Mouse (Mus musculus): ENCODE results near the gene Gm49601.

The Gm49601 gene

GRCm38 (mm10) chr16:18582426-18583148 is 43.6 kb downstream of the Gm49601 start:
- DNase-seq (ENCODE audit: low spot score) = no peak

DNA sequence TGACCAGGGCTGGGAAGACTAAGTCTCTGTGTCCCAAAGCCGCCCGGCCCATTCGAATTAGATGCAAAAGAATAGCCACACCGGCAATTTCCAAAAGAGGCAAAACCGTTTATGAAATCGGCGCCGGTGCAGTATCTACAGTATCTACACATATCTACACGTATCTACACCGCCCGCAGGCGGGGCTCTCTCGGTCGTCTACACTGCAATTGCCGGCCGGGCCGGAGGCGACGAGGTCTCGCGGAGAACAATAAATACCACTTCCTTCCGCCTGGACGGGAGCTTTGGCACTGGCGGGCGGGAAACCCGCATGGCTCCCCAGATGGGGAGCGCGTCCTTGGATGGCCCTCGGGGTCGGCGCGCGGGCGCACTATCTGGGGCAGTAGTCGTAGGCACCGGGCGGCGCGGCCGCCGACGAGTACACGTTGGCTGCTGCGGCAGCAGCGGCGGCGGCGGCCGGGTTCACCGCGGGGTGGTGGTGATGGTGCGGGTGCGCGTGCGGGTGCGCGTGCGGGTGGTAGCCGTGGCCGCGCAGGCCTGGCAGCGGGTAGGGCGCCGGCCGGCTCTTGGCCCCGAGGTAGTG is 44.5 kb downstream of the Gm49601 start:
- no peak for DNase-seq (ENCODE audit: low spot score)

- DNase-seq (ENCODE audit: low spot score) = no peak
Measured at GRCm38 (mm10) chr16:18581050-18581622, 45.1 kb downstream of the Gm49601 start.

DNA sequence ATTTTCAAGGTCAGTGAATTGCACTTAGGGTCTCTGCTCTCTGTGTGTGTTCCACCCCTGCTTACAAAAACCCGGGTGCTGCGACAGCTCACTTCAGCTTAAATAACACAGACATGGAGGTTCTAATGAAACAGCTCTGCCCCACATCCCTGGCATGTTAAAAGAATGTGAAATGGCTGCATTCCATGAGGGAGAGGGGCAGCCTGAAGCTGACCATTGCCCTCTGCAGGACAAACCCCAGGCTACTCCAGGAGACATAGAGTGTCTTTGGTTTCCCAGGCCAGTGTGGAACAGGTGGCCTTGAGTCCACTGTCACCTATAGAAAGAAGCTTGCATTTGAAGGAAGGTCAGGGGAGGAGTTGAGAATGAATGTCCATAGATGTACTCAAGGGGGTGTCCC is 45.8 kb downstream of the Gm49601 start:
- no peak for DNase-seq (ENCODE audit: low spot score)

- DNase-seq (ENCODE audit: low spot score) = no peak
Measured at GRCm38 (mm10) chr16:18577599-18578160, 48.5 kb downstream of the Gm49601 start.

GRCm38 (mm10) chr16:18577071-18577470 is 49.2 kb downstream of the Gm49601 start:
- DNase-seq (ENCODE audit: low spot score) = no peak

DNA sequence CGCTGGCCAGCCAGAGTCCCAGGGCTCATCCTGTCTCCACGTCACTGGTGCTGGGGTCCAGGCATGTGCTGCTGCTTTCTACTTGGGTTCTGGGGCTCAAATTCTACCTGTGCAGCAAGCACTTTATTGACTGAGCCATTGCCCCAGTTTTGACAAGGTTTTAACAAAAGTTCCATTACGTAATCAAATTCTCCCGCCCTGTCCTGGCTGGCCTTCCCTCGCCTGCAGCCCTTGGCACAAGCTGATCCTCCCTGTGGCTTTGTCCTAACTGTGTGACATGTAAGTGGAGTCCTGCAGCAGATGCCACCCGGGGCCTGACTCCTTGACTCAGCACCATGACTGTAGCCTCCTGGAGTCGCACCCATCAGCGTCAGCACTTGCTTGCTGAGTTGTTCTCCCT is 52.0 kb downstream of the Gm49601 start:
- no peak for DNase-seq (ENCODE audit: low spot score)

Data from ovary, postnatal 10 days (tissue).